Mouse (Mus musculus) liver, adult 2 months (tissue): ENCODE data around the gene Rpl15. TPM values are rescaled to one million over a fixed set of nuclear protein-coding genes. Genes with fewer than 3 reads are reported as not detected.
A peak's percentile ranks its signal among the peaks of the same experiment; 100 is the strongest.

Experiments used
- DNase-seq: peaks from one replicate; pipeline ENCODE4 v3.0.0-alpha.2; 2011; ENCODE audit warnings: low read depth, low spot score; ENCODE audit errors: extremely low read depth
- H3K27ac ChIP-seq: fragments of 200-500 bp; replicated peaks from 2 replicates; pipeline ENCODE4 v1.5.1; 2012; ENCODE audit warnings: low read depth, mild to moderate bottlenecking, control low read depth, inconsistent platforms, low read length; ENCODE audit not compliant: insufficient read depth
- H3K27me3 ChIP-seq: fragments of 200-500 bp; 2 replicates; pipeline ENCODE4 v1.6.1; 2012; ENCODE audit warnings: mild to moderate bottlenecking, moderate library complexity, low read length, inconsistent platforms; ENCODE audit not compliant: control insufficient read depth, insufficient read depth
- H3K36me3 ChIP-seq: fragments of 200-500 bp; 2 replicates; pipeline ENCODE4 v1.6.1; 2012; ENCODE audit warnings: low read length, inconsistent platforms; ENCODE audit not compliant: control insufficient read depth, insufficient read depth
- H3K4me1 ChIP-seq: fragments of 200-500 bp; 2 replicates; pipeline ENCODE4 v1.6.1; 2011; ENCODE audit warnings: low read length; ENCODE audit not compliant: control insufficient read depth, insufficient read depth
- H3K4me3 ChIP-seq: fragments of 200-500 bp; 2 replicates; pipeline ENCODE4 v1.5.1; 2011; ENCODE audit warnings: low read depth, mild to moderate bottlenecking, control low read depth, low read length, moderate library complexity; ENCODE audit not compliant: insufficient read depth
- H3K79me2 ChIP-seq: fragments of 200-500 bp; 2 replicates; pipeline ENCODE4 v1.6.1; 2012; ENCODE audit warnings: inconsistent platforms, mild to moderate bottlenecking, low read length, moderate library complexity; ENCODE audit not compliant: control insufficient read depth, insufficient read depth
- H3K9ac ChIP-seq: fragments of 200-500 bp; 2 replicates; pipeline ENCODE4 v1.6.1; 2012; ENCODE audit warnings: low read depth, mild to moderate bottlenecking, control low read depth, inconsistent platforms, low read length
- CTCF ChIP-seq: fragments of 200-500 bp; IDR thresholded peaks from 2 replicates; pipeline ENCODE4 v1.5.1; 2011; ENCODE audit warnings: low read depth, low read length, control low read depth
- POLR2A ChIP-seq: fragments of 200-500 bp; IDR thresholded peaks from 2 replicates; pipeline ENCODE4 v1.6.1; 2011; ENCODE audit warnings: low read length, control low read depth; ENCODE audit not compliant: insufficient read depth; ENCODE audit errors: extremely low read depth
- WGBS: fragments of 180-500 bp; shearing (Covaris S2); methylation state at CpG from one replicate; pipeline ENCODE4 v1.1.7; 2018; 5-methylcytosine and 5-hydroxymethylcytosine counted together
- polyA plus RNA-seq: library from polyadenylated mRNA; depleted of rRNA; stranded (reverse); fragments of >200 nt; gene quantifications from 2 replicates; pipeline ENCODE4 v1.2.3, GENCODE M21; 2012
- total RNA-seq: library from RNA; depleted of rRNA; stranded (reverse); fragments of >200 nt; gene quantifications from 2 replicates; pipeline ENCODE4 v1.2.3, GENCODE M21; 2014

The Rpl15 gene
- total and polyA plus RNA-seq, 2 experiments = 138 to 169 TPM

DNA sequence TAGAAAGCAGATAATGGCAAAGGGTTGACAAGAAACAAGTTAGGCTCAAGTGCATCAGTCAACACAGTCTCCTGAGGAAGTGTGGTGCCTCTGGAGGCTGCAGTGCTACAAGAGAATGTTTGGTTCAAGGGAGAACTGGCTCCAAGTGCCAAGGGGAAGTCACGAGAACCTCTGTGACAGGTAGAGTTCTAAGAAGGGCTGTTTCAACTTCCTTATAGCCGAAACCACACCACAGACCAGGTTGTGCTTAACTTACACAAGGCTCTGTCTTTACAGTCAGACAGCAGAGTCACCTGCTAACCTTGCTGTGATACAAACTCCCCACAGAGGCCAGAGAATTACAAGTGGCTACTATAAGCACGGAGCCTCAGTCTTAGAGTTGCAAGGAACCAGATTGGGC, 30.4 kb upstream of the Rpl15 start:
- no peak overlapping the region for H3K4me3 ChIP-seq
- WGBS = 79% methylated on average over 3 of the region's 3 CpGs
- no peak overlapping the region for H3K9ac ChIP-seq
- H3K27me3 ChIP-seq = no peaks in the 10 kb centered on the region
- no peak overlapping the region for H3K27ac ChIP-seq
- H3K4me1 ChIP-seq = peaks cover 3% of the 10 kb centered on the region
- DNase-seq = no peak
- H3K36me3 ChIP-seq = no peaks in the 10 kb centered on the region; the same call in 1 of the 2 replicates
- TF ChIP-seq CTCF (no peak), POLR2A (no peak)
- peaks cover 12% of the 10 kb centered on the region for H3K79me2 ChIP-seq

DNA sequence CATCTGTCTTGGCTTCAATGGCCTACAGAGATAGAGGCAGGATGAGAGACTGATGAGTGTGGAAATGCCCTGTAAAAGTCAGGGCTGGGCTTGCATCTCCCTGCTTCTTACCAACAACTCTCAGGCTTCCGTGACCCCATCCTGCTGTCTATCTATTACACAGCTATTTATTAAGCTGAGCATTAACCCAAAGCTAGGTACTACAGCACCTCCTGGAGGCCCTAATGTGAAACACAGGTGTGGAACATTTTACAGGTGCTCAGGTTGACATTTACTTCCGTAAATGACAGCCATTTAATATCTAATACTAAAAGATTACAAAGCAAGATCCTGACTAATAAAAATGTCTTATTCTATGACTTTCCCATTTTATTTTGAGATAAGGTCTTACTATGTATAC, 29.5 kb upstream of the Rpl15 start:
- H3K4me3 ChIP-seq = no peak overlapping the region
- no peak overlapping the region for H3K27ac ChIP-seq
- DNase-seq = peak; percentile 23
- H3K36me3 ChIP-seq = no peaks in the 10 kb centered on the region; the same call in 1 of the 2 replicates
- TF ChIP-seq CTCF (no peak), POLR2A (no peak)
- H3K9ac ChIP-seq = no peak overlapping the region
- peaks cover 12% of the 10 kb centered on the region for H3K79me2 ChIP-seq
- 86% methylated on average over 2 of the region's 2 CpGs for WGBS
- no peaks in the 10 kb centered on the region for H3K27me3 ChIP-seq
- H3K4me1 ChIP-seq = peaks cover 3% of the 10 kb centered on the region

GRCm38 (mm10) chr14:18298874-18299273, 27.7 kb upstream of the Rpl15 start:
- 83% methylated on average over 2 of the region's 2 CpGs for WGBS
- DNase-seq = no peak
- Histone ChIP-seq H3K36me3 (no peaks in the 10 kb centered on the region; the same call in 1 of the 2 replicates), H3K4me1 (peaks cover 2% of the 10 kb centered on the region; the same call in 1 of the 2 replicates), H3K27me3 (no peaks in the 10 kb centered on the region), H3K79me2 (peaks cover 12% of the 10 kb centered on the region), H3K27ac (no peak overlapping the region), H3K4me3 (no peak overlapping the region), H3K9ac (no peak overlapping the region)
- TF ChIP-seq CTCF (no peak), POLR2A (no peak)

DNA sequence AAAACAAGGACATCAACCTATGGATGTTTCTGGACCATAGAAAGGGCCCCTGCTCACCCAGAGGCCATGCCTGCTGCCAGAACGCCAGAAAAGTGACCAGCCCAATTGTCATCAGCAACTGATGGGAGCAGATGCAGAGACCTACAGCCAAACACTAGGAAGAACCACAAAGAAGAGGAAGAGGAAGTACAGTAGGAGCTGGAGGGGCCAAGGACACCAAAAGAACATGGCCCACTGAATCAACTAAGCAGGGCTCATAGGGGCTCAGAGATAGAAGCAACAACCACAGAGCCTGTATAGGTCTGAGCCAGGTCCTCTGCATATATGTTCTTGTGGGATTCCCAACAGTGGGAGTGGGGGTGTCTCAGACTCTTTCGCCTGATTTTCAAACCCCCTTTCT, 26.2 kb upstream of the Rpl15 start:
- no peaks in the 10 kb centered on the region for H3K27me3 ChIP-seq
- H3K4me1 ChIP-seq = peaks cover 2% of the 10 kb centered on the region; the same call in 1 of the 2 replicates
- no peak overlapping the region for H3K9ac ChIP-seq
- DNase-seq = no peak
- TF ChIP-seq POLR2A (no peak), CTCF (no peak)
- no peak overlapping the region for H3K4me3 ChIP-seq
- no peaks in the 10 kb centered on the region; the same call in 1 of the 2 replicates for H3K36me3 ChIP-seq
- no peak overlapping the region for H3K27ac ChIP-seq
- WGBS = 78% methylated on average over 2 of the region's 2 CpGs
- peaks cover 11% of the 10 kb centered on the region for H3K79me2 ChIP-seq

DNA sequence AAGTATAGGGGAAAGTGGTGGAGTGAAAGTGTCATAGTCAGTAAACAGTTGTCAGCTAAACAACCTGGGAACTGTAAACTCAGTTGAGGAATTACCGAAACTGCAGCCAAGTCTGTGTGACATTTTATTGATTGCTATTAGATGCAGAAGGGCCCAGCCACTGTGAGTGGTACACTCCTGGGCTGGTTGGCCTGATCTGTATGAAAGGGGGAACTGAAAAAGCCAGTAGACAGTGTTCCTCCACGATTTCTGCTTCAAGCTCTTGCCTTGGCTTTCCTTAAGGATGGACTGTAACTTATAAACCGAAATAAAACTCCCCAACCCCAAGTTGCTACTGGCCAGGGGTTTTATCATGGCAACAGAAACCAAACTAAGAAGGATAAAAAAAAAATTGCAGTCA, 21.4 kb upstream of the Rpl15 start:
- H3K9ac ChIP-seq = no peak overlapping the region
- no peak overlapping the region for H3K4me3 ChIP-seq
- H3K36me3 ChIP-seq = peaks cover 4% of the 10 kb centered on the region
- no peaks in the 10 kb centered on the region; the same call in 1 of the 2 replicates for H3K4me1 ChIP-seq
- no peaks in the 10 kb centered on the region for H3K27me3 ChIP-seq
- H3K27ac ChIP-seq = no peak overlapping the region
- no peak for TF ChIP-seq CTCF
- no peak for TF ChIP-seq POLR2A
- peaks cover 11% of the 10 kb centered on the region; the same call in 1 of the 2 replicates for H3K79me2 ChIP-seq
- DNase-seq = peak; percentile 40
- whole genome bisulfite sequencing = 59% methylated on average over 3 of the region's 3 CpGs

GRCm38 (mm10) chr14:18292111-18292510, 20.9 kb upstream of the Rpl15 start:
- no peak overlapping the region for H3K4me3 ChIP-seq
- 88% methylated on average over 3 of the region's 3 CpGs for WGBS
- peaks cover 15% of the 10 kb centered on the region; the same call in 1 of the 2 replicates for H3K79me2 ChIP-seq
- DNase-seq = no peak
- no peaks in the 10 kb centered on the region for H3K27me3 ChIP-seq
- no peak for TF ChIP-seq CTCF
- TF ChIP-seq POLR2A = no peak
- H3K9ac ChIP-seq = no peak overlapping the region
- peaks cover 4% of the 10 kb centered on the region for H3K36me3 ChIP-seq
- H3K27ac ChIP-seq = no peak overlapping the region
- no peaks in the 10 kb centered on the region; the same call in 1 of the 2 replicates for H3K4me1 ChIP-seq
